Mouse (Mus musculus): ENCODE data around the gene Crmp1.

Crmp1 gene

DNA sequence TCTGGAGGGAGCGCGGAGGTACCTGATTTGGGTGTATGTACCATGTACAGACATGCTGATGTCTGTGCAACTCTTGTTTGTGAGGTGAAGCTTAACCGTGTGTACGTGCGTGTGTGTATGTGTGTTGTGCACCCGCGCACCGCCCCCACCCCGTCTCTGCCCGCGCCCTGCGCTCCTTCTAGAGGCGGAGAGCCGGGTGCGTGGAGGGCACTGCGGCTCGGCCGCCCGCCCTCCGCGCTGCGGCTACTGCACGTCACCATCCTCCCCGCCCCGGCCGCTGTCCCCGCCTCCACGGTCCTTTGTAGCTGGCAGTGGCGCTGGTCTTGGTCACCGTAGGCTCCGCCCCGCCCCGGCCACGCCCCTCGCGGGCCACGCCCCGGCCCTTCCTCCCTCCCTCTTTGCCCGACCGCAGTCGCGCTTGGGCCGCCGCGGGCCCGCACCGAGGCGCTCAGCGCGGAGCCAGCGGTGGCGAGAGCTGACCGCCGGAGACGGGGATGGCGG is at the start of gene Crmp1:
Gene Crmp1 (plus strand): TSS at position 290 of the 501 bp plus-strand sequence.
- DNase-seq (ENCODE audit: low read depth), result no peak

DNA sequence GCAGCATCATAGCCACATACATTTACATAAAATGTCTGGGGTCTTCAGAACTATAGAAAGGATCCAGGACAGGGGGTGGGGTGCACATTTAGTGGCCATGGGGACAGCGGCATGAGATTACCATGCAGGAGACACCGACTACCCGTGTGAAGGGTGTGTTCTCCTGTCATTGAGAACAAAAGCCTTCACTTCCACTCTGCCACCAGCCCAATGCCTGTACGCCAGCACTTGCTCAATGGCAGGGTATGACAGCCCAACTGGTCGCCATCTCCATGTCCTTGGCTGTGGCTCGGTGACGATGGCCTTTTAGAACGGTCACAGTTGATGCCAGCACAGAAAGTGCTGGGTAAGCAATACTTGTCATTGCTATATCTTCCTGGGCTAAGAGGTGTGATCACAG is 45.5 kb upstream of the Crmp1 start:
- DNase-seq (ENCODE audit: low read depth), result no peak

DNA sequence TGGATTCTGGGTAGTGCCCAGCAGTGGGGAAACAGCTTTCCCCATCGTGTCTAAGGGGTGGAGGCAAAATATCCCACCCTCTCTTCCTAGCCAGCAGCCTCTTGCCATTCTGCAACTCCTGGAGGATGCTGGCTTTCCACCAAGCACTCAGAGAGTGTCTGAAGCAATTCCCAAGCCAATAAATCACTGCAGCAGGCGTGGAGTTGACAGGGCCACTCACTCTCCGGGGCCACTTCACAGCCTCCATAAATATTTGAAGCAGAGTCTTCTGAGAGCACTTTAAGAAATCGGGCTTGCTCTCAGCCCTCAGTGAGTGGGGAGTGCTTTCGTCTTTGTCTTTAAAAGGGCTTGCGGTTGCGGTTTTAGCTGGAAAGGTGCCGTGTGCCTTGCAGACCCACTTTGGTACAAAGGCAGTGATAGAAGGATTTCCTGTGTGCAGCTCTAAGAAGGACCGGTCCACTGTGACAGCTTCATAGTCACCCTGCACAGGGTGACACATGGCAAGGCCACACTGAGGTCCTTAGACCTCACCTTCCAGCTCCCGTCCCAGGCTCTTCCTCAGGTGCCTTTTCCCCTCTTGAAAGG is 45.0 kb upstream of the Crmp1 start:
- DNase-seq (ENCODE audit: low read depth), result no peak

DNA sequence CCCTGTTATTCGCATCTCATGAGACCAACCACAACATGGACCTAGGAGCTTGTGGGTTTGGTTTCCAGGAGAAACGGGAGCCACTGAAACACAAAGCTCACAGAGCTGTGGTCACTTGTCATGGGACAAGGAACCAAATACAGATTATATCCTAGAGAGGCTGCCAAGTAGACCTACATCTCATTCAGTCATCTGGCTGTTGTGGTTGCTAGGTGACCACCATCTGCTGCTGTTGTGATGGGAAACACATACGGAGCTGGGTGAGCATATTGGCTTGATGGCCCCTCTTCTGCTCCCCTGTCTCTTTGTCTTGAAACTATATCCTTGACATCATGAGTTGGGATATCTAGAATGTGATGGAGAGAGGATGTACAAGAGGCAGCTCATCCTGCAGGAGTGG is 44.3 kb upstream of the Crmp1 start:
- DNase-seq (ENCODE audit: low read depth), result no peak

DNA sequence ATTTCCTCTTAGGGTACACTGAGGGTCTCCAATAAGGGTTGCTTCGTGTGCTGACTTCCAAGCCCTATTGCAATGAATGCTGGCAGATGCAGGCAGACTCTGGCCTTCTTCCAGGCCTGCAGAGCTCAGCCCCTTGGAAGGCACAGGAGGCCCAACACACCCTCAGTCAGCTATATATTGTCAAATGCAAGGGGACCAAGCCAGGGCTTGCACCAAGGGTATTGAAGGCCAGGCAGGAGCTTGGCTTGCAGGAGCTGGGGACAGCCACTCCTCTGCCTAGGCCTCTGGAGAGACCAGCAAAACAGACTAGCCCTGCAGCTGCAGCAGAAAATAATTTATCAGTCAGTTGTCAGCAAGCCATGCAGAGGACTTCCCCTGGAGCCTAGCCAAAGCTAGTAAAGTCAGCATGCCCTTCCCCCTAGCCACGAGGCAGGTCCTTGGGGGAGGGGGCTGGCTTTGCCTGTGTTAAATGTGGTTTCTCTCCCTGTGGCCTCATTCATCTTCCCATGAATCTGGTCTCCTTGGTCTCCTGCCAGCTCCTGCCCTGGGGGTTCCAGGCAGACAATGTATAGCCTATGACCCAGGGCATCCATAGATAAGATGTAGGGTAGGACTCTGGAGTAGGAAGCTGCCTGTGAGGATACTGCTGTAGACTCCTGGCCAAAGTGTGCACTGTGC is 43.6 kb upstream of the Crmp1 start:
- no peak for DNase-seq (ENCODE audit: low read depth)

DNA sequence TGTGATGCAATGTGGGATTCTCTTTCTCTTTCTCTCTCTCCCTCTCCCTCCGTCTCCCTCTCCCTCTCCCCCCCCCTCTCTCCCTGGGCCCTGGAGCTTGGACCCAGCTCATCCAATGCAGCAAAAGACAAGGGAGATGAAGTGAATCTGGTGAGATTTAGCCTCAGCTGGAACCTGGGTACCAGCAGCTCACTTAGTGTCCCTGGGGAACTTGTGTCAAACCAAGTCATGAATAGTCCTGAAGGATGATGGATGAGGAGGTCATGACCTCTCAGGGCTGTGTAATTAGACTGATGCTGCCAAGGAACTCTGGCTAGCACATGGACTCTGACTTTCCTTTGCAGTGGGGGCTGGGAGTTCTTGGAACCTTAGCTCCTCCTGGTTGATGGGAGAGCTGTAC is 39.5 kb upstream of the Crmp1 start:
- no peak for DNase-seq (ENCODE audit: low read depth)

DNA sequence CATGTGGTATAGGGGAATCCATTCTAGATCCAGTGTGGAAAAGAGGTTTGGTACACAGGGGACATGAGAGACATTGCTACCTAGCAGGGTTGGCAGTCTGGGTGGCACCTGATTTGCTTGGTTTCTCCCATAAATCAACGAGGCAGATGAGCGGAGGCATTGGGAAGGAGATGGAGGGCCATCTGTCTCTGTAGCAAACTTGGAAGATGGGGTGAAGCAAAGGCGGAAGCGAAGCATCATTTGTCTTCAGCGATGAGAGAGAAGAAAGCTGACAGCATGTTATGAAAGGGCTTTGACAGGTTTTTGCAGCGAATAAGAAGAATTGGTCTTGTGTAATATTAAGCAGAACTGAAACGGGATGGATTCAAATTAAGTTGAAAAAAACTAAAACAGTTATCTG is 36.9 kb upstream of the Crmp1 start:
- DNase-seq (ENCODE audit: low read depth), result no peak

DNA sequence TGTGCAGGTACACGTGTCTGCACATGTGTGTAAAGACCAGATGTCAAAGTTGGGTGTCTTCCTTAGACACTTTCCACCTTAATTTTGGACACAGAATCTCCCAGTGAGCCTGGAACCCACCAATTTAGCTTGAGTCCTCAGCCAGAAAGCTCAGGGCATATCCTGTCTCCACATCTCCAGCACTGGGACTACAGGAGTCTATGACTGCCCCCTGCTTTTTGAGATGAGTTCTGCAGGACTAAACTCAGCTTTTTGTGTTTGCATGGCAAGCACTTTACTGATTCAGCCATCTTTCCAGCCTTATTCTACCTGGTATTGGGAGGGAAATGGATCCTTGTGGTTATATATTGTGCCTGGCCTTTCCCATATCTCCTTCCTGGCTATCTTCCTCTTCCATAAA is 36.3 kb upstream of the Crmp1 start:
- DNase-seq (ENCODE audit: low read depth), result no peak

DNA sequence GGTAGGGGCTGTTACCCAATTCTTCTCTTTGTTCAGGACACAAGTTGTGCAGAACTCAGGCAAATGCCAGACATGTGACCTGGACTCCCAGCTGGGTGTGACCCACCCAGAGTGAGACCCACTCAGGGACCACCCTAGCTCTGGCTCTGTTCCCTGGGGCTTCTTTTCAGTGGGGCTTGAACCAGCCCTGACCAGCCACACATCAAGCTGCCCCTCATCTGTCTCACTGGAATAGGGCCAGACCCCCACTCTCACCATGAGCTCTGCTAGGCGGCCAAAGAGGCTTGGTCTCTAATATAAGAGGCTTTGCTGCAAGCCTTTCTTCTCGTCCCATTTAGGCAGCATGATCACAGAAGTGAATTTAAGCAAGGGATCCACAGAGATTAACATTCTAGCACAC is 35.4 kb upstream of the Crmp1 start:
- no peak for DNase-seq (ENCODE audit: low read depth)

DNA sequence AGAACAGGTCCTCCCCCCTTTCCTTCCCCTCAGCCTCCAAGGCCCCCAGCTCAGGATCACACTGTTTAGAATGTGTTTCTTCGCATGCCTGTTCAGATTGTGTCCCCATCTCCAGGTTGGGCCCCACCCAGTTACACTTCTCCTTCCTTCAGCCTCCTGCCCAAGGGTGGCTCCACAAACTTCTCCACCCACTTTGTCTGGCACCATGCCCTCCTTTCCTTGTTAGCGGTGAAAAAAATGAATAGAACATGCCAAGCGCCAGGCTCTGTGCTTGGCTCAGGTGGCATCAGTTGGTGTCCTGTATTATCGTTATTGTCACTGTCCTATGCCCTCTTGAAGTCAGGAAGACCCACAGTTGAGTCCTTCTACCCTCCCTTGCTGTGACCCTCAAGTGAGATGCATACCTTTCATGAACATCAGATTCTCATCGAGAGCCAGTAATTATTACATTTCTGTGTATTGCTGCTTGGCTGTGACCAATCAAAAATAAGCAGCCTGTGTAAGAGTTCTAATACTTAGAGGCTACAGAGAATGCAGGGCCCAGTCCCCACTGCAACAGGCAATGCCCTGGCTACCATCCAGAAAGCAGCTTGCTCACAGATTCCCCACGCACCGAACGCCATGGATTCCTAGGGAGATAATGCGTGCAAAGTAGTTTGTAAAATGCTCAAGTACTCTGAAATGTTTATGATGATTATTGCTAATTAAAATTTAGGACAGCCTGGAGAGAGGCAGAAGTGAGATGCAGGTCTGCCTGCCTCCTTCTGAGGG is 28.6 kb upstream of the Crmp1 start:
- DNase-seq (ENCODE audit: low read depth), result no peak

DNA sequence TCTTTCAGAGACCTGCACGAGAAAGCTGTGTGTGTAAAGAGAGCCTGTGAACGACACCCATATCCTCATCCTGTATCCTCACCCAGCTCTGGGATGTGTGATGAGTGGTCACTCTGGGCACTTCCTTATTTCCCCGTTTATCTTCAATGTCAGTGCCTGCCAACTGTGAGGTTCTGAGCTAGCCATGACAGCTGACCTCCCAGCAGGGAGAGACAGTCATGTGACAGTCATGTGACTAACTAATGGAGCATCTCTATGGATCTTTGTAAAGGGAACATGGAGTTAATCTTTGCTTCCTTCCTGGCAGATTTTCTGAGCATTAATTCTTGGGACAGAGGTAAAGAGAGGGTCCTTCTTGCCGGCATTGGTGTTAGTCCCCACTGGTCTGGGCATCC is 28.0 kb upstream of the Crmp1 start:
- DNase-seq (ENCODE audit: low read depth), result no peak

DNA sequence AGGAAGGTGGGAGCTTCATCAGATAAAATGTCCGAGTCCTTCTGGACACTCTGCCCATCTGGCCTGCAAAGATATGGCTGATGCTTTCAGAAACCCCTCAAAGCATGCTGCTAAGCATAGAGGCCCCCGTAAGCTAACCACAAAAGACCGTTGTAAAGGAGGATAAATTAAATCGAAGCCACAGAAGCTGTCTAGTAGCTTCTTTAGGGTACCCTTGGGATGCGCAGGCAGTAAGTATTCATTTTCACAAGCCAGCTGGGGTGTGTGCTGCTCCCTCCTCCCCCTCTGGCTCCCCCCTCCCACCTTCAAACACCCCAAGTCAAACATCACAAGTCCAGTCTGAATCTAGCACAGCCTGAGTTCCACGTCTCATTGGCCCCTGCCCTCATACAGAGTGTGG is 27.1 kb upstream of the Crmp1 start:
- DNase-seq (ENCODE audit: low read depth), result no peak

DNA sequence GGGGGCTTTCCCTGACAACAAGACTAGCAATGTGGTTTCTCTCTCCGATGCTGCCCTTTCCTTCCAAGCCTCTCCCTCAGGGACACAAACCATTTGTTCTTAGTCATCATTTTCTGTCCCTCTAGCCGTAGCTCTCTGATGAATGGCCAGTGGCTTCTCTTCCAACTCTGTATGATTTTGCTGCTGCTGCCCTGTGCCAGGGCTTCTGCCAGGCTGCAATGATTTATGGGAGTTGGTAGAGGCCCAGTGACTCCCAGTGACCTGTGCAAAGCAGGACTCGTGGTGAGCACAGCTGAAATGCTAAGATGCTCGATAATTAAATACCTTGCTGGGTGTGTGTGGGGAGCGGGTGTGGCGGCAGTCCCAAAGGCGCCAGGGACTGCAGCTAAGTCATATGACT is 26.5 kb upstream of the Crmp1 start:
- DNase-seq (ENCODE audit: low read depth), result no peak

DNA sequence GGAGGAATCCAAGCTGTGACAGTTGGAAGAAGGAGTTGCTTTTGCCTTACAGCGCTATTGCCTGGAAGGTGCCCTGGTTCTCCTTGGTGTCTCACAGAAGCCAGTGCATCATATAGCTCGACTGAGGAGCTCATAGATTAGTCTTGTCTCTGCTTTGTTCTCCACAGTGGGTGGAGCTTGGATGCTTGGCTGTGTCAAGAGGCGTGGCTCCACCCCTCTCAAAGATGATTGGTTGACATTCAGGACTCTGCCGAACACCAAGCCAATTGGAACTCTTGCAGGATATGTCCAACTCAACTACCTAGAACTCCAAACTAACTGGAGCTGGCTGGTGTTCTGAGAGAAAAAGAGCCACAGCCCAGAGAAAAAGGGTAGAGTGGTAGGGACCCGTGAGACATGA is 22.1 kb upstream of the Crmp1 start:
- no peak for DNase-seq (ENCODE audit: low read depth)

DNA sequence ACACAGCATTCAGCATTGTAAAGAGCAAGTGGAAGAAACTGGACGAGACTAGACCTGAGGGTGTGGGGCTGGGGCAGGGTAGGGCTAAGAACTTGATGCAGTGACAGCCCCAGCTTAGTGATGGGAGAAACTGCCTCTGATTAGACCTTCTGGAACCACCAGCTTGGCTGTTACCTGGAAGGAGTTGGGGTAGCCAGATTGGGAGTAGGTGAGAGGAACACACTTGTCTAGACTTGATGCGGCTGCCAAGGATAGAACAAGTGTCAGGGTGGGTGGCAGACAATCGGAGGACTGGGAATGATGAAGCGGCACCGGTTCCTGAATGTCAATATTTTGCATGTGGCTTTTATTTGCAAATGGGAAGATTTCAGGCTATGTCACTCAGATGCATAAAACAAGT is 21.2 kb upstream of the Crmp1 start:
- no peak for DNase-seq (ENCODE audit: low read depth)

DNA sequence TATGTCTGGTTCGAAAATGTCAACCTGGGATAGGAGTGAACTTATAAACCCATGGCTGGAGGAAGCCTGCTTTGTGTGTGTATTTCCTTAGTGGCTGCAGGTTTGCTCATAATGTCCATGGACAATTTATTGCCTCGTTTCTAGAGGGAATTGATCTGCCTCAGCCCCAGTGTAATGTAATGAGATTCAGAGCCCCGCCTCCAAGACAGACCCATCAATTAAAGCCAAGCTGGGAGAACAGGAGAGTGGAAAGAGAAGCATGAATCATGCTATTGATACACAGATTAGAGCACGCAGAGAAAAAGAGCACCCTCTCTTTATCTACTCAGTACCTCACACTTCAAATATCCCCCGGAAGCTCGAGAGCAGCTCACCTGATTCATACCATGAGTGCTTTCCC is 20.2 kb upstream of the Crmp1 start:
- no peak for DNase-seq (ENCODE audit: low read depth)

DNA sequence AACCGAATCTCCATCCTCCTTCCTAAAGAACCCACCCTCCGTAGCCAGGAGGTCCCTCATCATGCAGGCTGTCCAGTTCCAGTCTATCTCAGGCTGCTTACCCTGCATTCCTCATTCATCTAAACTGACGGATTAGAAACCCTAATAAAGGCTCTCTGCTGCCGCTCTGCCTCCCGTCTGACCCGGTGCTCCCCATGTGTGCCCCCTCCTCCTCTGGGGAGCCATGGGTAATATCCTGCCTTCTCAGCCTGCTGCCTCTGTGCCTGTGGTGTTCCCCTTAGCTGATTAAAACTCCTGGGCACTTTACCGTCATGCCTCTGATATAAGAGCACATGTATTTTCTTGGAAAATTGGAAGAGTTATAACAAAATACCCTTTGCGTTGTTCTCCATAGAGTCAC is 19.4 kb upstream of the Crmp1 start:
- no peak for DNase-seq (ENCODE audit: low read depth)

DNA sequence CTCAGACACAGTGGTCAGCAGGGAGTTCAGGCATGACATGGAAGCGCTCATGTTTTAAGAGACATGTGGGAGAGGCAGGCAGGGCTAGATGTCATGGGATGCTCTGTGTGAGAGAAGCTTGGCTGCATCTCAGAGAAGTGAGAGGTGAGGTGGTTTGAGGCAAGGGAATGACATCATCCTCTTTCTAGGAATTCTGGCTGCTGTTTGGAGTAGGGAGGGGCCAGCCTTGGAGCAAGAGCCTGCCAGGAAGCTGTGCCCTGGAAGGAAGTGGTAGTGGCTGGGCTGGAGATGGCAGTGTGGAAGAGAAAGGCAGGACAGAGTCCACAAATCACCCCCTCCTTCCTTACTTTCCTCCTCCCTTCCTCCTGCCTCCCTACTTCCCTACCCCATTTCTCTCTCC is 16.0 kb upstream of the Crmp1 start:
- DNase-seq (ENCODE audit: low read depth), result no peak

DNA sequence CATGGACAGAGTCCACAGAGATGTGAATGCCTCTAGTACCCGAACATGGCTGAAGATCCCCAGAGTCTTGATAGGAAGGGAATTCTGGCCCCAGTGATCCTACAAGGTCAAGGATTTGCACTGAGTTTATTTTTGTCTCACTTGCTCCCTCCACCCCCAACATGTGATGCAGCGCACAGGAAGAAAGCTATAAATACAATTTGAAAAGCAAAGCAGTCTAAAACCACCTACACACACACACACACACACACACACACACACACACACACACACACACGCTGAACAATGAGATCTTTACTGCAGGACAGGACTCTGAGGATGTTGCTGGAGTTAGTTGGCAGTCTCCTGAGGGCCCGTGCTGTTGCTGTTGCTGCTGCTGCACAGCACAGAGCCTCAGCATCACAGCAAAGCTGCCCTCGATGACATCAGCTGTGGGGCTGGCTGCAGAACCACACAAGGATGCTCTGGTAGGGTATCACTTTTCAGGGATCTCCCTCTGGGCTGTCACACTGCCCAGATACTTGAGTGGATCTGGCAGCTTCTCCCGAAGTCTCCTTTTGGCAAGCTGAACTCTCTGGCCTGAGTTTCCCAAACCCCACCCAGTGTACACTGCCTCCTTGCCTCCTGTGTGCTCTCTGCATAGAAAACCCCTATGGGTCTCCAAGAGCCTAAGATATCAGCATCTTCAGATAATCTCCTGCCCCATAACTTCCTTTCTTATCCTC is 13.6 kb upstream of the Crmp1 start:
- DNase-seq (ENCODE audit: low read depth), result no peak

DNA sequence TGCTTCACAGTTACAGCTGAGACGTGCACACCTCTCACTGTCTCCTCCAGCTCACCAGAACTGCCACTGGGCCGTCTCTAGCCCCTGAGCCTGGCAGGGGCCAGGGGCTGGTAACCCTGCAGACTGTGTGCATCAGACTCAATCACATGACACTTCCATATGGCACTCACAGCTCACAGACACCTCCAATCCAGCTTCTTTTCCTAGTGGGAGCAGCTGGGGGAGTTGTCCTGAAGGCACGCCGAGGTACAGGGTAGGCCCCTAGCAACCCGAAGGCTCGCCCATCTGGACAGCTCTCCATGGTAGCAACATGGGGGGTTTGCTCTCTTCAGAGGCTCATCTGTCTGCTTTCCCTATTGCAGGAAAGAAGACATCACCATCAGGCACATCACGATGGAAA is 12.8 kb upstream of the Crmp1 start:
- DNase-seq (ENCODE audit: low read depth), result no peak

DNA sequence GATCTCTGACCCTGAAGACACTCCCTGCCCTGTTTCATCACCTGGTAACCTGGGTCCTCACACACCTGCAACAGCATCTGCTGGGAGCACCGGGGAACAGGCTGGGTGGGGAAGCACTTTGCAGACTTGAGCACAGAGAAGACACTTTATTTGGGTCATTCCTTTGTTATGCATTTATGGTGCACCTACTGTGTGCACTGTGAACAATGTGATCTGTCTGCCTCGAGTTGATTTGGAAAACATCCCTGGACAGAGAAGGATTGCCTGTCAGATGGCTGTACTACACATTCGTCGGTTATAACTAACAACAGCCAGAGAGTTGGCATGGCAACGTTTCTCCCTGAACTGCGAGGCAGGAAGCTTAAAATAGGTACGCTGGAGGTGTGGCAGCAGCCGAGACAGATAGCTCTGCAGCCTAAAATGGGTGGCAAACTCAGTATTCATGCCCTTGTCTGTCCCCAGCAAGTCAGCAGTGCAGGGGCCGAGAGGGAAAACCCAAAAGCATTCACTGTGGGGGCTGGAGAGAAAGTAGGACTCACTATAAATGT is 8.7 kb upstream of the Crmp1 start:
- no peak for DNase-seq (ENCODE audit: low read depth)

DNA sequence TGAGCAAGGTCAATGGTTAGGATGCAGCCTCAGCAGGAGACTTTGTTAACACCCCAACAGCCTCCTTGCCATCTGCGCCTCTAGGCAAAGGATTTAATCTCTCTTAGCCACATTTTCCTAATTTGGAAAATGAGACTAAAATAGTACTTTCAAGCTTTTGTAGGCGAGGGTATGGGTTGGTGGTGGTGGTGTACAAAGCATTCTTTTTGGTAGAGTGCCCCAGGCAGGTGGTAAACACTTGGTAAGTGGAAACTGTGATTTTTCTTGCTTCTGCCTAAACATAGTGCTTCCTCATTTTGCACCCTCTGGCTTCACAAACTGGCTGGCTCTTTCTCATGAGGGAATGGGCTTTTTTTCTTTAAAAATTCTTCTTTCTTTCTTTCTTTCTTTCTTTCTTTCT is 3.1 kb upstream of the Crmp1 start:
- no peak for DNase-seq (ENCODE audit: low read depth)

DNA sequence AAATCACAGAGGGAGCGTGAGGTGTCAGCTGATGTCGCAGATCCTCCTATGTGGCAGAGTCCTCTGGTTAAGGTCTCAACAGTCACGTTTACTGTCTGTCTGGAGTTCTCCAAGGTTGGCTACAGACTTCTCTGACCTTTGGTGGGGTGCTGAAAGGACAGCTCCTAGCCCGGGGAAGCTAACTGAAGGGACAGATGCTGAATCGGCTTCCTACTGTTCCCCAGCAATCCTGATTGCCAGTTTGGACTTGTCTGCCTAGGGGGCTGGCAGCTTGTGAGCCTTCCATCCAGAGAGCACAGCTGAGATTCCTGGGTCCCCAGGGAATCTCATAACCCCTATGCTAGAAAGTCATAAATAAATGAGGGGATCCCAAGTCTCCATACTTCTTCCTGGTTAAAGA is 1.2 kb upstream of the Crmp1 start:
- DNase-seq (ENCODE audit: low read depth), result no peak

Measured in fibroblast of lung, adult 2 months (primary cell).